ENCODE assay signal across 15 mouse cellular contexts in the genomic region with DNA sequence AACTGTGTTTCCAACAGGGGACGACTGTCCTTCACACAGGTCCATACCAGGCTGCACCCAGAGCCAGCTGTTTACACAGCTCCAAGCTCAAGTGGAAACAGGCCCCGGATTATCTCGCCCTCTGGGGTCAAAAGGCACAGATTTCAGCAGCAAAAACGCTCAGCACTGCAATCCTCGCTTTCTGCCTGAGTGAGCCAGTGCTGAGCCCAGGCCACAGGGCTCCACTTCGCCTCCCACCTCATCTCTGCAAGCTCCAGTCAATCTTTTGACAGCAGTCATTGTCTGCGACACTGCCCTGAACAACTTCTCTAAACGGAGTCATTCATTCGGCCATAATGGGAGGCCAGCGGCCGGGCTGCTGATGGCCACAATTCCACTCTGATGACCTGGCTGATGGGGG. TPM values are rescaled to one million over a fixed set of nuclear protein-coding genes. Genes with fewer than 3 reads are reported as not detected.
DNase-seq lines count a peak whose midpoint lies in the region; ATAC-seq and TF ChIP-seq lines count a peak whose summit lies in the region.
"Had no signal": no experiment of that assay in that cellular context is flagged by ENCODE, and none has a peak within 500 bp of the region (broad histone marks: within the 10 kb centered on the region; RNA-seq: fewer than 3 reads in every experiment).

No protein-coding gene starts in this region.

- no peak overlapping the region for H3K27ac ChIP-seq in kidney, adult 2 months (ENCODE audit: insufficient read depth, low read depth, low read length)
- H3K27ac ChIP-seq in kidney, embryonic 15.5 days = no peak overlapping the region
- no peak overlapping the region for H3K27ac ChIP-seq in liver, postnatal 0 days (ENCODE audit: low read depth)
- H3K27ac ChIP-seq: kidney, postnatal 0 days had no signal

- no peak for TF ChIP-seq POLR2A in kidney, adult 2 months (IDR thresholded peaks at IDR 0.05; ENCODE audit: low read depth, low read length)
- no peak for TF ChIP-seq POLR2A in lung, adult 2 months (IDR thresholded peaks at IDR 0.05; ENCODE audit: borderline replicate concordance, extremely low read depth, low read depth, low read length)

- H3K36me3 ChIP-seq in kidney, adult 2 months (ENCODE audit: control insufficient read depth, insufficient read depth, low read length) = no peaks in the 10 kb centered on the region
- H3K36me3 ChIP-seq in kidney, embryonic 15.5 days = no peaks in the 10 kb centered on the region
- no peaks in the 10 kb centered on the region for H3K36me3 ChIP-seq in liver, postnatal 0 days (replicated peaks; ENCODE audit: insufficient read depth, low read length)

- H3K4me3 ChIP-seq in kidney, adult 2 months (ENCODE audit: insufficient read depth, low read depth, low read length) = no peak overlapping the region
- H3K4me3 ChIP-seq in kidney, embryonic 15.5 days (replicated peaks) = no peak overlapping the region
- H3K4me3 ChIP-seq in liver, postnatal 0 days (ENCODE audit: low read depth, low read length) = no peak overlapping the region
- H3K4me3 ChIP-seq in lung, adult 2 months (replicated peaks; ENCODE audit: extremely low read depth, low read depth, low read length) = no peak overlapping the region

- WGBS in kidney, adult 2 months = 16% methylated on average over 11 of the region's 11 CpGs
- 11% methylated on average over 11 of the region's 11 CpGs for WGBS in kidney, embryonic 15.5 days
- 36% methylated on average over 11 of the region's 11 CpGs for WGBS in liver, postnatal 0 days (ENCODE audit: insufficient replicate concordance)
- 27% methylated on average over 11 of the region's 11 CpGs for WGBS in lung, adult 2 months

- TF ChIP-seq EP300 in liver, postnatal 0 days (IDR thresholded peaks at IDR 0.05; ENCODE audit: low read depth) = no peak

- no peak overlapping the region for H3K9ac ChIP-seq in kidney, embryonic 15.5 days
- H3K9ac ChIP-seq in liver, postnatal 0 days (replicated peaks) = no peak overlapping the region
- H3K9ac ChIP-seq: lung, embryonic 14.5 days had no signal

- H3K4me1 ChIP-seq in kidney, adult 2 months (ENCODE audit: control insufficient read depth, insufficient read depth, low read length) = peaks cover 7% of the 10 kb centered on the region
- peaks cover 4% of the 10 kb centered on the region; the same call in 1 of the 2 replicates for H3K4me1 ChIP-seq in kidney, embryonic 15.5 days
- H3K4me1 ChIP-seq in liver, postnatal 0 days (ENCODE audit: insufficient read depth) = peaks cover 15% of the 10 kb centered on the region
- H3K4me1 ChIP-seq in lung, adult 2 months (ENCODE audit: control insufficient read depth, insufficient read depth, low read length) = no peaks in the 10 kb centered on the region

- no peak for TF ChIP-seq CTCF in kidney, adult 2 months (conservative IDR thresholded peaks at IDR 0.05; ENCODE audit: insufficient read depth, insufficient read length, low read depth, low read length)
- TF ChIP-seq CTCF in liver, postnatal 0 days (IDR thresholded peaks at IDR 0.05; ENCODE audit: low read depth) = 0 out of 2 replicates have a peak, but pooled peaks have one; percentile 10
- TF ChIP-seq CTCF in lung, adult 2 months (IDR thresholded peaks at IDR 0.05; ENCODE audit: insufficient read depth, low read length) = no peak

- no peaks in the 10 kb centered on the region for H3K27me3 ChIP-seq in kidney, adult 2 months (replicated peaks; ENCODE audit: control insufficient read depth, insufficient read depth, low read length)
- peaks cover 8% of the 10 kb centered on the region for H3K27me3 ChIP-seq in kidney, embryonic 15.5 days
- no peaks in the 10 kb centered on the region for H3K27me3 ChIP-seq in liver, postnatal 0 days (ENCODE audit: insufficient read depth, low read length)

- no peak for ATAC-seq in kidney, embryonic 15.5 days (replicated peaks; ENCODE audit: low FRiP score)
- ATAC-seq in liver, postnatal 0 days = peak; percentile 66
- no peak for ATAC-seq in cerebellum, adult (ENCODE audit: insufficient number of reproducible peaks, low FRiP score, low TSS enrichment)
- ATAC-seq: CD4-positive, CD25-positive, alpha-beta regulatory T cell, adult 4 months had no signal

- peak; percentile 81 for DNase-seq in kidney, adult 2 months
- peak; percentile 58 for DNase-seq in embryo, embryonic 9.5 days (ENCODE audit: extremely low spot score)
- DNase-seq in kidney, postnatal 14 days = peak; percentile 54
- DNase-seq in liver, postnatal 0 days = peak; percentile 37
- no peak for DNase-seq in lung, adult 2 months
- no peak for DNase-seq in gastrocnemius, postnatal 25 days
- DNase-seq: adrenal gland, adult 8-10 months; heart, postnatal 36 days; lung, embryonic 14.5 days had no signal

- no peak overlapping the region for H3K4me2 ChIP-seq in kidney, embryonic 15.5 days
- H3K4me2 ChIP-seq in liver, postnatal 0 days (ENCODE audit: low read depth, low read length) = no peak overlapping the region
- H3K4me2 ChIP-seq: lung, embryonic 14.5 days had no signal

- H3K9me3 ChIP-seq in kidney, embryonic 15.5 days (replicated peaks) = no peaks in the 10 kb centered on the region
- no peaks in the 10 kb centered on the region for H3K9me3 ChIP-seq in liver, postnatal 0 days (ENCODE audit: low read length)

RNA-seq across cellular contexts. Expression of a gene that starts 36.3 kb away (rescaled TPM):
- polyA plus RNA-seq in kidney, adult 2 months (2012; rRNA removed) = 0.19 TPM in 1 of 2 replicates, not detected in the other
- polyA plus RNA-seq in kidney, embryonic 15.5 days (2015; fragmentation: Nextera tagmentation; extraction: Ambion mirVana) = 0.31 and 0.52 TPM in 2 replicates
- polyA plus RNA-seq in liver, postnatal 0 days (2015; fragmentation: Nextera tagmentation; extraction: Ambion mirVana) = not detected in 2 replicates
- polyA plus RNA-seq in lung, adult 2 months (2012; rRNA removed) = not detected in 2 replicates
- total RNA-seq in gastrocnemius, postnatal 25 days (2021) = not detected
- total RNA-seq: adrenal gland, adult 8-10 months; granulocyte monocyte progenitor cell, adult 5-6 weeks; heart, postnatal 36 days; megakaryocyte-erythroid progenitor cell, adult 5-6 weeks had no signal
- polyA plus RNA-seq: CD4-positive, CD25-positive, alpha-beta regulatory T cell, adult 4 months; kidney, postnatal 0 days; lung, embryonic 14.5 days had no signal

Comparison
In these comparisons a context has a peak if more than half of its experiments do, and no peak if none do; other contexts are left out.
1. DNase-seq: peak in kidney, adult 2 months (single experiment), embryo, embryonic 9.5 days (single experiment), kidney, postnatal 14 days (single experiment) and liver, postnatal 0 days (single experiment); none in lung, adult 2 months (single experiment) and gastrocnemius, postnatal 25 days (single experiment).